ENCODE assay signal across 20 mouse cellular contexts in genomic region chr11:62263599-62263998, GRCm38 (mm10). TPM values are rescaled to one million over a fixed set of nuclear protein-coding genes. Genes with fewer than 3 reads are reported as not detected.
A peak's percentile ranks its signal among the peaks of the same experiment; 100 is the strongest.
DNase-seq lines count a peak whose midpoint lies in the region; ATAC-seq and TF ChIP-seq lines count a peak whose summit lies in the region.
"Had no signal": no experiment of that assay in that cellular context is flagged by ENCODE, and none has a peak within 500 bp of the region (broad histone marks: within the 10 kb centered on the region; RNA-seq: fewer than 3 reads in every experiment).

No protein-coding gene starts in this region.

- no peak for TF ChIP-seq POLR2A in brain, embryonic 14.5 days (IDR thresholded peaks at IDR 0.05; ENCODE audit: borderline replicate concordance, extremely low read depth, insufficient read depth, insufficient read length, poor library complexity, severe bottlenecking)
- TF ChIP-seq POLR2A in kidney, adult 2 months (IDR thresholded peaks at IDR 0.05; ENCODE audit: low read depth, low read length), result no peak

- no peak for DNase-seq in forebrain, postnatal 0 days
- DNase-seq in layer of hippocampus, adult 2 months (ENCODE audit: low spot score in 2 of 2), result no peak
- no peak for DNase-seq in layer of hippocampus, postnatal 36 days
- peak; percentile 57 for DNase-seq in midbrain, embryonic 11.5 days (ENCODE audit: low spot score, missing footprints)
- peak; percentile 58 for DNase-seq in brain, embryonic 14.5 days (ENCODE audit: low read depth)
- DNase-seq in kidney, adult 2 months, result no peak
- DNase-seq: adrenal gland, postnatal 14 days; cerebellum, adult 18-20 months; gastrocnemius, postnatal 36 days; heart, postnatal 4 days; kidney, adult 18-20 months; kidney, postnatal 10 days had no signal

- H3K4me1 ChIP-seq in forebrain, postnatal 0 days (ENCODE audit: insufficient read depth), result no peaks in the 10 kb centered on the region
- peaks cover 21% of the 10 kb centered on the region for H3K4me1 ChIP-seq in forebrain, embryonic 12.5 days
- H3K4me1 ChIP-seq in midbrain, embryonic 11.5 days (ENCODE audit: control insufficient read depth, insufficient read depth, low read length), result peaks cover 8% of the 10 kb centered on the region
- peaks cover 3% of the 10 kb centered on the region; the same call in 1 of the 2 replicates for H3K4me1 ChIP-seq in midbrain, embryonic 16.5 days (ENCODE audit: control insufficient read depth, insufficient read depth, low read length)
- H3K4me1 ChIP-seq in kidney, adult 2 months (ENCODE audit: control insufficient read depth, insufficient read depth, low read length), result no peaks in the 10 kb centered on the region
- H3K4me1 ChIP-seq: heart, embryonic 15.5 days had no signal

- no peak overlapping the region for H3K27ac ChIP-seq in forebrain, postnatal 0 days (ENCODE audit: low read depth, low read length)
- H3K27ac ChIP-seq in forebrain, embryonic 12.5 days, result no peak overlapping the region
- peak overlapping the region; percentile 3; the same call in 1 of the 2 replicates for H3K27ac ChIP-seq in layer of hippocampus, adult 2 months
- H3K27ac ChIP-seq in midbrain, embryonic 11.5 days (ENCODE audit: low read depth, low read length), result no peak overlapping the region
- no peak overlapping the region for H3K27ac ChIP-seq in midbrain, embryonic 16.5 days (ENCODE audit: low read length)
- no peak overlapping the region for H3K27ac ChIP-seq in kidney, adult 2 months (ENCODE audit: insufficient read depth, low read depth, low read length)
- H3K27ac ChIP-seq: heart, embryonic 15.5 days; limb, embryonic 12.5 days; liver, embryonic 12.5 days; macrophage; midbrain, embryonic 12.5 days had no signal

- no peaks in the 10 kb centered on the region for H3K27me3 ChIP-seq in forebrain, postnatal 0 days (ENCODE audit: insufficient read depth, low read length)
- H3K27me3 ChIP-seq in forebrain, embryonic 12.5 days, result no peaks in the 10 kb centered on the region
- H3K27me3 ChIP-seq in midbrain, embryonic 11.5 days (ENCODE audit: control insufficient read depth, insufficient read depth, low read length), result no peaks in the 10 kb centered on the region
- no peaks in the 10 kb centered on the region for H3K27me3 ChIP-seq in midbrain, embryonic 16.5 days (ENCODE audit: control insufficient read depth, insufficient read depth, low read depth, low read length)
- H3K27me3 ChIP-seq in kidney, adult 2 months (replicated peaks; ENCODE audit: control insufficient read depth, insufficient read depth, low read length), result no peaks in the 10 kb centered on the region
- H3K27me3 ChIP-seq: limb, embryonic 12.5 days; midbrain, embryonic 12.5 days had no signal

- no peak overlapping the region for H3K4me2 ChIP-seq in forebrain, postnatal 0 days (ENCODE audit: low read depth)
- no peak overlapping the region for H3K4me2 ChIP-seq in forebrain, embryonic 12.5 days
- H3K4me2 ChIP-seq in midbrain, embryonic 11.5 days, result no peak overlapping the region
- no peak overlapping the region for H3K4me2 ChIP-seq in midbrain, embryonic 16.5 days (ENCODE audit: low read length)
- H3K4me2 ChIP-seq: heart, embryonic 15.5 days; limb, embryonic 12.5 days; liver, embryonic 12.5 days; midbrain, embryonic 12.5 days had no signal

- no peak overlapping the region for H3K4me3 ChIP-seq in forebrain, postnatal 0 days (ENCODE audit: low read depth, low read length)
- no peak overlapping the region for H3K4me3 ChIP-seq in forebrain, embryonic 12.5 days (replicated peaks)
- no peak overlapping the region for H3K4me3 ChIP-seq in layer of hippocampus, adult 2 months
- H3K4me3 ChIP-seq in midbrain, embryonic 11.5 days (ENCODE audit: low read depth, low read length), result no peak overlapping the region
- H3K4me3 ChIP-seq in midbrain, embryonic 16.5 days (ENCODE audit: low read depth, low read length), result no peak overlapping the region
- H3K4me3 ChIP-seq in kidney, adult 2 months (ENCODE audit: insufficient read depth, low read depth, low read length), result no peak overlapping the region
- H3K4me3 ChIP-seq: heart, embryonic 15.5 days; limb, embryonic 12.5 days; liver, embryonic 12.5 days; midbrain, embryonic 12.5 days had no signal

- no peaks in the 10 kb centered on the region for H3K9me3 ChIP-seq in forebrain, postnatal 0 days (ENCODE audit: low read length)
- no peaks in the 10 kb centered on the region for H3K9me3 ChIP-seq in forebrain, embryonic 12.5 days
- no peaks in the 10 kb centered on the region for H3K9me3 ChIP-seq in midbrain, embryonic 11.5 days (ENCODE audit: control insufficient read depth, low read length)
- no peaks in the 10 kb centered on the region for H3K9me3 ChIP-seq in midbrain, embryonic 16.5 days (replicated peaks; ENCODE audit: control insufficient read depth, low read length, poor library complexity, severe bottlenecking)
- H3K9me3 ChIP-seq: G1E; heart, embryonic 15.5 days; limb, embryonic 12.5 days; liver, embryonic 12.5 days; midbrain, embryonic 12.5 days had no signal

- 77% methylated on average over 7 of the region's 7 CpGs for WGBS in forebrain, postnatal 0 days
- WGBS in forebrain, embryonic 12.5 days, result 90% methylated on average over 7 of the region's 7 CpGs
- WGBS in midbrain, embryonic 11.5 days, result 84% methylated on average over 7 of the region's 7 CpGs
- WGBS in midbrain, embryonic 16.5 days, result 73% methylated on average over 7 of the region's 7 CpGs
- 73% methylated on average over 7 of the region's 7 CpGs for WGBS in kidney, adult 2 months

- no peak overlapping the region for H3K9ac ChIP-seq in forebrain, postnatal 0 days
- H3K9ac ChIP-seq in forebrain, embryonic 12.5 days, result no peak overlapping the region
- no peak overlapping the region for H3K9ac ChIP-seq in midbrain, embryonic 11.5 days (ENCODE audit: low read length)
- no peak overlapping the region for H3K9ac ChIP-seq in midbrain, embryonic 16.5 days (ENCODE audit: low read depth, low read length)
- H3K9ac ChIP-seq: heart, embryonic 15.5 days; limb, embryonic 12.5 days; liver, embryonic 12.5 days; midbrain, embryonic 12.5 days had no signal

- no peak for TF ChIP-seq CTCF in forebrain, postnatal 0 days (IDR thresholded peaks at IDR 0.05; ENCODE audit: low read depth)
- TF ChIP-seq CTCF in layer of hippocampus, adult 2 months (conservative IDR thresholded peaks at IDR 0.05), result no peak
- no peak for TF ChIP-seq CTCF in brain, embryonic 14.5 days (IDR thresholded peaks at IDR 0.05; ENCODE audit: borderline replicate concordance, extremely low read depth, insufficient read depth, insufficient read length)
- no peak for TF ChIP-seq CTCF in kidney, adult 2 months (conservative IDR thresholded peaks at IDR 0.05; ENCODE audit: insufficient read depth, insufficient read length, low read depth, low read length)

- ATAC-seq in forebrain, postnatal 0 days, result peak; percentile 51
- ATAC-seq in forebrain, embryonic 12.5 days (ENCODE audit: low FRiP score), result no peak
- no peak for ATAC-seq in midbrain, embryonic 11.5 days (ENCODE audit: low FRiP score)
- no peak for ATAC-seq in midbrain, embryonic 16.5 days
- ATAC-seq: liver, embryonic 12.5 days had no signal

- H3K36me3 ChIP-seq in forebrain, postnatal 0 days (ENCODE audit: insufficient read depth), result no peaks in the 10 kb centered on the region
- no peaks in the 10 kb centered on the region for H3K36me3 ChIP-seq in forebrain, embryonic 12.5 days (replicated peaks)
- no peaks in the 10 kb centered on the region for H3K36me3 ChIP-seq in midbrain, embryonic 11.5 days (ENCODE audit: control insufficient read depth, insufficient read depth, low read length)
- H3K36me3 ChIP-seq in midbrain, embryonic 16.5 days (ENCODE audit: control insufficient read depth, insufficient read depth, low read length), result no peaks in the 10 kb centered on the region
- H3K36me3 ChIP-seq in kidney, adult 2 months (ENCODE audit: control insufficient read depth, insufficient read depth, low read length), result no peaks in the 10 kb centered on the region
- H3K36me3 ChIP-seq: heart, embryonic 15.5 days; liver, embryonic 12.5 days; midbrain, embryonic 12.5 days had no signal

RNA-seq across cellular contexts. Expression of gene Adora2b, which starts 14.8 kb away (rescaled TPM):
- total RNA-seq in forebrain, postnatal 0 days (2014; rRNA removed), result 1.7 and 2.6 TPM in 2 replicates
- polyA plus RNA-seq in forebrain, postnatal 0 days (2015; fragmentation: Nextera tagmentation; extraction: Ambion mirVana), result 3.4 and 4.0 TPM in 2 replicates
- polyA plus RNA-seq in forebrain, embryonic 12.5 days (2016; fragmentation: Nextera tagmentation; extraction: Ambion mirVana), result 2.7 and 3.3 TPM in 2 replicates
- total RNA-seq in layer of hippocampus, adult 2 months (2021), result 1 to 10 TPM; 6.5 to 7.1 TPM
- 1 to 10 TPM; 6.9 to 7.3 TPM for total RNA-seq in layer of hippocampus, postnatal 36 days (2021)
- polyA plus RNA-seq in midbrain, embryonic 11.5 days (2014; fragmentation: Nextera tagmentation; extraction: Ambion mirVana), result 3.4 and 5.4 TPM in 2 replicates
- polyA plus RNA-seq in midbrain, embryonic 16.5 days (2015; fragmentation: Nextera tagmentation; extraction: Ambion mirVana), result 3.4 and 6.0 TPM in 2 replicates
- 2.8 and 3.0 TPM in 2 replicates for polyA plus RNA-seq in brain, embryonic 14.5 days (2012; rRNA removed)
- polyA plus RNA-seq in kidney, adult 2 months (2012; rRNA removed), result 5.4 and 7.6 TPM in 2 replicates

RNA-seq across cellular contexts. Expression of gene Zswim7, which starts 17.6 kb away (rescaled TPM):
- total RNA-seq in forebrain, postnatal 0 days (2014; rRNA removed), result 7.3 and 19.6 TPM in 2 replicates
- polyA plus RNA-seq in forebrain, postnatal 0 days (2015; fragmentation: Nextera tagmentation; extraction: Ambion mirVana), result 19.6 and 23.6 TPM in 2 replicates
- polyA plus RNA-seq in forebrain, embryonic 12.5 days (2016; fragmentation: Nextera tagmentation; extraction: Ambion mirVana), result 11.6 and 14.4 TPM in 2 replicates
- total RNA-seq in layer of hippocampus, adult 2 months (2021), result 10 to 100 TPM; 12.1 to 13.1 TPM
- 10 to 100 TPM; 11.9 to 14.6 TPM for total RNA-seq in layer of hippocampus, postnatal 36 days (2021)
- polyA plus RNA-seq in midbrain, embryonic 11.5 days (2014; fragmentation: Nextera tagmentation; extraction: Ambion mirVana), result 13.4 and 15.3 TPM in 2 replicates
- 12.7 TPM in 2 replicates for polyA plus RNA-seq in midbrain, embryonic 16.5 days (2015; fragmentation: Nextera tagmentation; extraction: Ambion mirVana)
- polyA plus RNA-seq in brain, embryonic 14.5 days (2012; rRNA removed), result 9.6 and 12.0 TPM in 2 replicates
- polyA plus RNA-seq in kidney, adult 2 months (2012; rRNA removed), result 33.1 and 38.5 TPM in 2 replicates

RNA-seq across cellular contexts. Expression of gene Ttc19, which starts 17.7 kb away (rescaled TPM):
- 52.1 and 64.8 TPM in 2 replicates for total RNA-seq in forebrain, postnatal 0 days (2014; rRNA removed)
- 24.1 and 34.4 TPM in 2 replicates for polyA plus RNA-seq in forebrain, postnatal 0 days (2015; fragmentation: Nextera tagmentation; extraction: Ambion mirVana)
- polyA plus RNA-seq in forebrain, embryonic 12.5 days (2016; fragmentation: Nextera tagmentation; extraction: Ambion mirVana), result 23.6 and 28.1 TPM in 2 replicates
- 10 to 100 TPM; 87.3 to 91.7 TPM for total RNA-seq in layer of hippocampus, adult 2 months (2021)
- 10 to 100 TPM; 86.1 to 88.1 TPM for total RNA-seq in layer of hippocampus, postnatal 36 days (2021)
- 11.2 and 13.4 TPM in 2 replicates for polyA plus RNA-seq in midbrain, embryonic 11.5 days (2014; fragmentation: Nextera tagmentation; extraction: Ambion mirVana)
- 43.9 and 49.4 TPM in 2 replicates for polyA plus RNA-seq in midbrain, embryonic 16.5 days (2015; fragmentation: Nextera tagmentation; extraction: Ambion mirVana)
- 28.2 and 29.5 TPM in 2 replicates for polyA plus RNA-seq in brain, embryonic 14.5 days (2012; rRNA removed)
- 10.1 and 12.2 TPM in 2 replicates for polyA plus RNA-seq in kidney, adult 2 months (2012; rRNA removed)

Comparison
In these comparisons a context has a peak if more than half of its experiments do, and no peak if none do; other contexts are left out.
1. DNase-seq: peak in midbrain, embryonic 11.5 days (single experiment) and brain, embryonic 14.5 days (single experiment); none in forebrain, postnatal 0 days (single experiment), layer of hippocampus, adult 2 months (0 of 2), layer of hippocampus, postnatal 36 days (0 of 2) and kidney, adult 2 months (single experiment).